In the genomic region with DNA sequence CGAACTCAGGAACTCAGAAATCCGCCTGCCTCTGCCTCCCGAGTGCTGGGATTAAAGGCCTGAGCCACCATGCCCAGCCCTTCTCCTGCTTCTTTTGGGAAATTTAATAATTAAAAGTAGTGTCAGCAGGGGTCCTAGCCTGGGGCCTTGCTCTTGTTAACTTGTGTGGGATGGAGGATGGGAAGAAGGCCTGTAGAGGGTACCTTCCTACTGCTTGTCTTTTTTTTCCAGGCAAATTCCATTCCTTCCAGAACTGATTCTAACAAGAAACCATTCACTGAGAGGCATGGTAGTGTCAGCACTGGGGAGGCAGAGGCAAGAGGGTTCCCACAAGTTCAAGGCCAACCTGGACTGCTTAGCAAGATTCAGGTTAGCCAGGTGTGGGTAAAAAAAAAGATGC, we compare ENCODE assay signal across 15 mouse cellular contexts. TPM values are rescaled to one million over a fixed set of nuclear protein-coding genes. Genes with fewer than 3 reads are reported as not detected.
DNase-seq lines count a peak whose midpoint lies in the region.
"Had no signal": no experiment of that assay in that cellular context is flagged by ENCODE, and none has a peak within 500 bp of the region (broad histone marks: within the 10 kb centered on the region; RNA-seq: fewer than 3 reads in every experiment).

No protein-coding gene starts in this region.

- peak; percentile 60 for DNase-seq in heart, adult 11 months
- DNase-seq in heart, postnatal 36 days = no peak
- DNase-seq in R1 (ENCODE audit: low read depth, low spot score) = peak; percentile 67
- DNase-seq in gastrocnemius, postnatal 25 days = no peak
- DNase-seq in kidney, postnatal 25 days = no peak
- DNase-seq: adrenal gland, adult 8-10 months; adrenal gland, postnatal 14 days; adrenal gland, postnatal 36 days; B cell, adult 2 months; cerebellum, adult 11-12 months; cerebellum, adult 2 months; cerebellum, adult 9-10 months; cerebellum, postnatal 10 days; cerebellum, postnatal 25 days; forebrain, postnatal 0 days had no signal

- intact Hi-C loops in heart, postnatal 36 days (cut with DNase I) = no loop called here

RNA-seq across cellular contexts. Expression of a gene that starts 11.2 kb away (rescaled TPM):
- 1 to 10 TPM; 1.5 to 2.9 TPM for total RNA-seq in heart, postnatal 36 days (2021)
- total RNA-seq in gastrocnemius, postnatal 25 days (2021) = 1 to 10 TPM; 1.4 to 6.4 TPM

Comparison
In these comparisons a context has a peak if more than half of its experiments do, and no peak if none do; other contexts are left out.
1. DNase-seq: peak in heart, adult 11 months (single experiment) and R1 (single experiment); none in heart, postnatal 36 days (0 of 2), gastrocnemius, postnatal 25 days (single experiment) and kidney, postnatal 25 days (0 of 2).